Mouse (Mus musculus): ENCODE measurements around the gene Prnd. TPM values are rescaled to one million over a fixed set of nuclear protein-coding genes. Genes with fewer than 3 reads are reported as not detected.

Gene Prnd
- polyA plus RNA-seq, 1 experiment from 2014 or later: 1.6 TPM

DNA sequence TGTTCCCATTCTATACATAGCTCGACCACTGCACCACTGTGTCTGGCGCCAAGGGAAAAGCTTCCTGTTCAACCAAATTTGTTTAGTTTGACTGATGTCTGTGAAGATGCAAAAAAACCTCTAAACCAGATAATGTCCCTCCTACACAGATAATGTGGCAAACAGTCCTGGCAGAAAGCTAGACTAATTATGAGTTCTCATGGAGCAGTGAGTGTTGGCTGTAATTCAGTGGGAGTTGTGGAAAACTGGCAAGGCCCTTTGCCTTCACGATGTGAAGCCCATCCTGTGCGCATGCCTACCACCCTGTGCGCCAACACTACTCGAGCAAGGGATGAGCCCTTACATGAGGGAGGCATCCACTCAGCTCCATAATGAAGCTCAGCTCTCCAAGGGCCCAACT, 4.9 kb upstream of the Prnd start:
- H3K27ac ChIP-seq (ENCODE audit: low read depth, low read length): no peak overlapping the region
- no peak overlapping the region for H3K4me2 ChIP-seq
- no peaks in the 10 kb centered on the region for H3K36me3 ChIP-seq (ENCODE audit: control insufficient read depth, insufficient read depth, low read length)
- 77% methylated on average over 6 of the region's 6 CpGs for WGBS
- ATAC-seq (replicated peaks; ENCODE audit: low FRiP score): no peak
- H3K9ac ChIP-seq (ENCODE audit: low read depth, low read length): no peak overlapping the region
- no peak for DNase-seq (ENCODE audit: low spot score)
- no peak overlapping the region for H3K4me3 ChIP-seq (ENCODE audit: low read depth, low read length)
- 0 out of 2 replicates have a peak, but pooled peaks cover 2% of the 10 kb centered on the region for H3K4me1 ChIP-seq (replicated peaks; ENCODE audit: control insufficient read depth, insufficient read depth, low read length)
- H3K9me3 ChIP-seq (ENCODE audit: control insufficient read depth, low read length): no peaks in the 10 kb centered on the region
- H3K27me3 ChIP-seq (replicated peaks; ENCODE audit: control insufficient read depth, insufficient read depth, low read length): peaks cover 4% of the 10 kb centered on the region

DNA sequence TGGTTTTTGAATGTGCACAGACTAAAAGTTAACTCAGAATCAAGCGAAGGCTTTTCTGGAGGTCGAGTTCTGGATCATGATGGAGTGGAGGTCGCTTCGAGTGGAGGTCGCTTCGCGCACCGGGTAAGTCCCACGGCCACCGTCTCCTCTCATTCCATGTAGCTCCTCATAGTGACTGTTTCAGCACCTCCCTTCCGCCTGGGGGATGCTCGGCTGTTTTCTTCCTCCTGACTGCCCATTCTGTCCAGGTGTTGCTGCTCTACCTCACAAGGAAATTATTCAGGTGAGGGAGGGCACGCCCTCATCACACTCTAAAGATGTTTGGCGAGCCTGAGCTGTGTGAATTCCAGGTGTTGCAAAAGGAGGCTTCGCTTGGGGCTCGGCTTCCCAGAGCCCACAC, 4.3 kb upstream of the Prnd start:
- WGBS: 87% methylated on average over 16 of the region's 16 CpGs
- Histone ChIP-seq H3K4me1 (replicated peaks; ENCODE audit: control insufficient read depth, insufficient read depth, low read length) (no peaks in the 10 kb centered on the region), H3K27ac (ENCODE audit: low read depth, low read length) (no peak overlapping the region), H3K27me3 (replicated peaks; ENCODE audit: control insufficient read depth, insufficient read depth, low read length) (peaks cover 8% of the 10 kb centered on the region), H3K4me2 (no peak overlapping the region), H3K4me3 (ENCODE audit: low read depth, low read length) (no peak overlapping the region), H3K9me3 (ENCODE audit: control insufficient read depth, low read length) (no peaks in the 10 kb centered on the region), H3K36me3 (ENCODE audit: control insufficient read depth, insufficient read depth, low read length) (no peaks in the 10 kb centered on the region), H3K9ac (ENCODE audit: low read depth, low read length) (no peak overlapping the region)
- ATAC-seq (replicated peaks; ENCODE audit: low FRiP score) (no peak), DNase-seq (ENCODE audit: low spot score) (no peak)

DNA sequence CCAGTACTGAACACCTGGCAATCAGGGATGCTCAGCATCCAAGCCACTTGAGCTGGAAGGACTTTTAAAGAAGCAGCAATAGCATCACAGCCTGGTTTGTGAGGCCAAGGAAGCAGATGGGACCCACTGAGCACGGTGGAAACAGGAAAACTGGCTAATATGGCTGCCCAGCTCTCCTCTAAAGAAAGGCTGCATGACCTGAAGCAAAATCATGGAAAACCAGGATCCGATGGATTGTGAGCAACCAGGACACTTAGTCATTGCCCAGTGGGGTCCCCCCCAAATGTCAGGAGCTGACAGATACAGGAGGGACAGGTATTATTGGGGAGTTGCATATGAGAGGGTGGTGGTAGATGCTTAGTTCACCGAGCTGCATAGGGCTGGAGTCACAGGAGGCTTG, 2.5 kb upstream of the Prnd start:
- no peaks in the 10 kb centered on the region for H3K9me3 ChIP-seq (ENCODE audit: control insufficient read depth, low read length)
- ATAC-seq (replicated peaks; ENCODE audit: low FRiP score): no peak
- 62% methylated on average over 3 of the region's 3 CpGs for WGBS

DNA sequence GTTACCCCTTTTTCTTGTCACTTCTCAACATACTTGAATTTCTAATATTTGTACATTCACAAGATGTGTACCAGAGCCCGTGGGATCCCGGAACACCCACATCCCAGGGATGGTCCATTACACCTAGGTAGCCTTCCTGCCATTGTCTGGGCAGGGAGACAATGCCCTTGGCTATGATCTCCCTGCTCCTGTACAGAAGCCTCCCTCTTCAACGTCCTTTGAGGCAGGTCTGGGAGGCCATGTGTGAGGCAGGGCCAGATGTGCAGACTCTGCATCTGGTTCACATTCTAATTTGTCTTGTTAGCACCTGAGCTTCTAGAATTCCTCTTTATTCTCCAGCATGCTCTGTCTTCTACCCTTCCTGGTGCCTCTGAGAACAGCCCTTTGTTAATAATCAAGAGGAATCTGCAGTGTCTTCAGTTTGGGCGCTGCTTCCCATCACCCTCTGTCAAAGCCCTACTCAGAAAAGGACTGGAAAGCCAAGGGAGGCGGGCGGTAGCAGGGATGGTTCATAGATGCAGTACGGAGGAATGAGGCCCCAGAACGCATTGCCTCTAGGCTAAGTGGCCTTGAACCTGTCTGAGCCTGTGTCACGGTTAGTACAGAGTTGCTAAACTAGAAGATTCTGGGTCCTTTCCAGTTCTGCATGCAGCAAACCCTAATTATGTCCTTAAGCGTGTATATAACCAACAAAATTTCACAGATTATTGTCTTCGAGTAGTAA, 1.6 kb upstream of the Prnd start:
- 71% methylated on average over 11 of the region's 11 CpGs for WGBS
- Histone ChIP-seq H3K9ac (ENCODE audit: low read depth, low read length) (no peak overlapping the region), H3K36me3 (ENCODE audit: control insufficient read depth, insufficient read depth, low read length) (no peaks in the 10 kb centered on the region), H3K4me1 (replicated peaks; ENCODE audit: control insufficient read depth, insufficient read depth, low read length) (0 out of 2 replicates have a peak, but pooled peaks cover 4% of the 10 kb centered on the region), H3K27ac (ENCODE audit: low read depth, low read length) (no peak overlapping the region), H3K4me3 (ENCODE audit: low read depth, low read length) (no peak overlapping the region), H3K4me2 (no peak overlapping the region), H3K9me3 (ENCODE audit: control insufficient read depth, low read length) (no peaks in the 10 kb centered on the region), H3K27me3 (replicated peaks; ENCODE audit: control insufficient read depth, insufficient read depth, low read length) (peaks cover 29% of the 10 kb centered on the region)
- no peak for ATAC-seq (replicated peaks; ENCODE audit: low FRiP score)
- DNase-seq (ENCODE audit: low spot score): no peak

More for the DNA sequence above, 2.5 kb upstream of the Prnd start:
- Histone ChIP-seq H3K9ac (ENCODE audit: low read depth, low read length) (no peak overlapping the region), H3K4me1 (replicated peaks; ENCODE audit: control insufficient read depth, insufficient read depth, low read length) (0 out of 2 replicates have a peak, but pooled peaks cover 3% of the 10 kb centered on the region), H3K36me3 (ENCODE audit: control insufficient read depth, insufficient read depth, low read length) (no peaks in the 10 kb centered on the region), H3K4me3 (ENCODE audit: low read depth, low read length) (no peak overlapping the region), H3K27ac (ENCODE audit: low read depth, low read length) (no peak overlapping the region), H3K4me2 (no peak overlapping the region), H3K27me3 (replicated peaks; ENCODE audit: control insufficient read depth, insufficient read depth, low read length) (peaks cover 20% of the 10 kb centered on the region)
- no peak for DNase-seq (ENCODE audit: low spot score)

DNA sequence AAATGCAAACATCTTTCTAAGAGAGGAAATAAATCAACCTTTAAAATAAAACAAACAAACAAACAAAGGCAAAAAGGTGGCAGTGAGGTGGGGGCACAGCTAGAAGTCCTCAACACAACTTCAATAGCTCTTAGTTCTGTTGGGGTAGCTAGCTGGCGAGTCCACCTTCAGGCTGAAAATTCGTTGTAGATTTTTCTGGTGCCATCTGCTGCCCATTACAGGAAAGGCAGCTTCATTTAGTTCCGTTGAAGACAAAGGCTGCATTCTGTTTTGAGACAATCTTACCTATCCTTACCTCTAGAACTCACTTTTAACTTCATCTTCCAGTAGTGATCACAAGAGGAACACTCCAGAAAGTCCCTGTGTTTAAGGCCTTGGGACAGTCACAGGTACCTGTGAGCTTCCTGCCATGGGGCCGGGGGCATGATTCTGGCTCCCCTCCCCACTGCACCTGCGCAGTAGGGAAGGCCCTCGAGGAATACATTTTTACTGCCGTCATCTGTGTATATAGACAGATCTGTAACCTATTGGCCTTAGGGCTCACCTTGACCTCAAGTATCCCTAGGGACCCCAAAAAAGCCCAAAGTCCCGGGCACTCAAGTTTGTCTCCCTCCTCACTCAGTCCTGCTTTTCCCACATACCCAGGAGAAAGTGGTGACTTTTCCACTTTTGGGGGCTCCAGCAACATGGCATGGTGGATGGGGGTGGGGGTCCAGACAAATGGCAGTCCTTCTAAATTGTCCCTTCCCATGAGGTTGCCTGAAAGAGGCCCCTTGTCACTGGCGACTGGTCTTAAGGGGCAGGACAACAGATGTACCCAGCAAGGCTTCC, 679 bp upstream of the Prnd start:
- DNase-seq (ENCODE audit: low spot score): no peak
- WGBS: 50% methylated on average over 9 of the region's 9 CpGs
- Histone ChIP-seq H3K4me2 (no peak overlapping the region), H3K36me3 (ENCODE audit: control insufficient read depth, insufficient read depth, low read length) (no peaks in the 10 kb centered on the region), H3K27me3 (replicated peaks; ENCODE audit: control insufficient read depth, insufficient read depth, low read length) (peaks cover 37% of the 10 kb centered on the region), H3K4me1 (replicated peaks; ENCODE audit: control insufficient read depth, insufficient read depth, low read length) (peaks cover 6% of the 10 kb centered on the region; the same call in 1 of the 2 replicates), H3K9me3 (ENCODE audit: control insufficient read depth, low read length) (no peaks in the 10 kb centered on the region), H3K9ac (ENCODE audit: low read depth, low read length) (no peak overlapping the region), H3K4me3 (ENCODE audit: low read depth, low read length) (no peak overlapping the region), H3K27ac (ENCODE audit: low read depth, low read length) (no peak overlapping the region)
- no peak for ATAC-seq (replicated peaks; ENCODE audit: low FRiP score)

DNA sequence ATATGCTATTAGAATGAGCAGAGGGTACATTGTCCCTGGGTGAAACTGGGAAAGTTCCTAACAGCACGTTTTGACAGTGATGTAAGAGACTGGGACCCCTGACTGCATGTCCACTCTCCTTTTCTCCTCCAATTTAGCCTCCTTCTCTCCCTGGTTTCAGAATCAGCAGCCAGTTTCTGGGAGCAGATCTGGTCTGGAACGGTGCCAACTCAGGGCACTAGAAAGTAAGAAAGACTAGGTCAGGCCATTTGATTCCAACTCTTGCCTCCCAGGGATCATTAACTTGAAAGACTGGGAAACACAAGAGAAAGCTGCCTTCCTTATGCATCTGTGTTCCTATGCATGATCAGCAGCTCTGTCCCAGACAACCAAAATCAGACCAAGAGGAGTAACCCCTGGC, 1.8 kb downstream of the Prnd start:
- Histone ChIP-seq H3K4me1 (replicated peaks; ENCODE audit: control insufficient read depth, insufficient read depth, low read length) (peaks cover 9% of the 10 kb centered on the region; the same call in 1 of the 2 replicates), H3K4me3 (ENCODE audit: low read depth, low read length) (no peak overlapping the region), H3K27me3 (replicated peaks; ENCODE audit: control insufficient read depth, insufficient read depth, low read length) (peaks cover 38% of the 10 kb centered on the region), H3K4me2 (no peak overlapping the region), H3K27ac (ENCODE audit: low read depth, low read length) (no peak overlapping the region), H3K36me3 (ENCODE audit: control insufficient read depth, insufficient read depth, low read length) (no peaks in the 10 kb centered on the region), H3K9ac (ENCODE audit: low read depth, low read length) (no peak overlapping the region), H3K9me3 (ENCODE audit: control insufficient read depth, low read length) (no peaks in the 10 kb centered on the region)
- DNase-seq (ENCODE audit: low spot score): no peak
- no peak for ATAC-seq (replicated peaks; ENCODE audit: low FRiP score)
- 49% methylated on average over 2 of the region's 2 CpGs for WGBS

DNA sequence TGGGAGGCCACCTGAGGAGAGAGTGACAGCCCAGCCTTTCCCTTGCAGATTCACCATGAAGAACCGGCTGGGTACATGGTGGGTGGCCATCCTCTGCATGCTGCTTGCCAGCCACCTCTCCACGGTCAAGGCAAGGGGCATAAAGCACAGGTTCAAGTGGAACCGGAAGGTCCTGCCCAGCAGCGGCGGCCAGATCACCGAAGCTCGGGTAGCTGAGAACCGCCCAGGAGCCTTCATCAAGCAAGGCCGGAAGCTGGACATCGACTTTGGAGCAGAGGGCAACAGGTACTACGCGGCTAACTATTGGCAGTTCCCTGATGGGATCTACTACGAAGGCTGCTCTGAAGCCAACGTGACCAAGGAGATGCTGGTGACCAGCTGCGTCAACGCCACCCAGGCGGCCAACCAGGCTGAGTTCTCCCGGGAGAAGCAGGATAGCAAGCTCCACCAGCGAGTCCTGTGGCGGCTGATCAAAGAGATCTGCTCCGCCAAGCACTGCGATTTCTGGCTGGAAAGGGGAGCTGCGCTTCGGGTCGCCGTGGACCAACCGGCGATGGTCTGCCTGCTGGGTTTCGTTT, 2.4 kb downstream of the Prnd start:
- DNase-seq (ENCODE audit: low spot score) (no peak), ATAC-seq (replicated peaks; ENCODE audit: low FRiP score) (no peak)
- H3K27me3 ChIP-seq (replicated peaks; ENCODE audit: control insufficient read depth, insufficient read depth, low read length): peaks cover 38% of the 10 kb centered on the region

DNA sequence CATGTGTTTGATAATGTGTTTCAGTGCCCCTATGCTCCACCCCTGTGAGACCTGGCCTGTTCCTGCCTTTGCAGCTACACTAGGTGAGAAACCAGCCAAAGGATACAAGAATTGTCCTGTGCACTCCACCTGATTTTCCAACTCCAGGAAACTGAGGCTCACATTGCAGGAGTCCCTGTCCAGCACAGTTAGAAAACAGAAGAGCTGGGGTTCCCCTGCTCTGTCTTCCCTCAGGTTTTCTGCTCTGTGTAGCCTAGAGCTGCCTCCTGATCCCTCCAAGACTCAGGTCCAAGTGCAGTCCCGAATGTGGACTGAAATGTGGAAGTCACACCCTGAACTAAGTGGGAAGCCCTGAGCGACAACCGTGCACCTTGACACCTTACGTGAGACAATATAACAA, 3.0 kb downstream of the Prnd start:
- no peak overlapping the region for H3K9ac ChIP-seq (ENCODE audit: low read depth, low read length)
- H3K9me3 ChIP-seq (ENCODE audit: control insufficient read depth, low read length): no peaks in the 10 kb centered on the region
- peaks cover 38% of the 10 kb centered on the region for H3K27me3 ChIP-seq (replicated peaks; ENCODE audit: control insufficient read depth, insufficient read depth, low read length)
- peak overlapping the region; percentile 48 for H3K4me2 ChIP-seq
- WGBS: 83% methylated on average over 4 of the region's 4 CpGs
- peaks cover 9% of the 10 kb centered on the region; the same call in 1 of the 2 replicates for H3K4me1 ChIP-seq (replicated peaks; ENCODE audit: control insufficient read depth, insufficient read depth, low read length)
- no peak overlapping the region for H3K27ac ChIP-seq (ENCODE audit: low read depth, low read length)
- no peak for DNase-seq (ENCODE audit: low spot score)
- ATAC-seq (replicated peaks; ENCODE audit: low FRiP score): no peak
- H3K4me3 ChIP-seq (ENCODE audit: low read depth, low read length): no peak overlapping the region
- no peaks in the 10 kb centered on the region for H3K36me3 ChIP-seq (ENCODE audit: control insufficient read depth, insufficient read depth, low read length)

More for the DNA sequence above, 2.4 kb downstream of the Prnd start:
- Histone ChIP-seq H3K4me1 (replicated peaks; ENCODE audit: control insufficient read depth, insufficient read depth, low read length) (peaks cover 9% of the 10 kb centered on the region; the same call in 1 of the 2 replicates), H3K4me2 (peak overlapping the region; percentile 48), H3K36me3 (ENCODE audit: control insufficient read depth, insufficient read depth, low read length) (no peaks in the 10 kb centered on the region), H3K27ac (ENCODE audit: low read depth, low read length) (no peak overlapping the region), H3K9ac (ENCODE audit: low read depth, low read length) (no peak overlapping the region), H3K9me3 (ENCODE audit: control insufficient read depth, low read length) (no peaks in the 10 kb centered on the region), H3K4me3 (ENCODE audit: low read depth, low read length) (peak overlapping the region; percentile 20; the same call in 1 of the 2 replicates)
- 13% methylated on average over 29 of the region's 29 CpGs for WGBS
